Mouse (Mus musculus): ENCODE measurements around the gene A630095N17Rik. TPM values are rescaled to one million over a fixed set of nuclear protein-coding genes. Genes with fewer than 3 reads are reported as not detected.
"Not testable (repeated sequence)": the region's sequence is repeated elsewhere in the genome, so short reads cannot be mapped to it uniquely, and the experiment has no call there.

Gene A630095N17Rik
- polyA plus RNA-seq, 1 experiment from 2014 or later, result not detected

- Histone ChIP-seq H3K4me1 (peaks cover 25% of the 10 kb centered on the region), H3K9ac (replicated peaks) (no peak overlapping the region), H3K27ac (replicated peaks) (0 out of 2 replicates have a peak overlapping the region, but pooled peaks have one; percentile 4), H3K27me3 (0 out of 2 replicates have a peak, but pooled peaks cover 5% of the 10 kb centered on the region), H3K4me2 (replicated peaks) (no peak overlapping the region), H3K4me3 (no peak overlapping the region), H3K9me3 (no peaks in the 10 kb centered on the region), H3K36me3 (no peaks in the 10 kb centered on the region)
- ATAC-seq (replicated peaks), result peak; percentile 67
- 0% methylated on average over 8 of the region's 8 CpGs for WGBS
These were observed 2.7 kb upstream of the A630095N17Rik start for GRCm38 (mm10) chr1:75234606-75235005.

- H3K4me3 ChIP-seq; H3K27ac ChIP-seq (replicated peaks); H3K9me3 ChIP-seq; H3K27me3 ChIP-seq; H3K36me3 ChIP-seq; H3K9ac ChIP-seq (replicated peaks); ATAC-seq (replicated peaks); H3K4me2 ChIP-seq (replicated peaks): not testable (repeated sequence)
- H3K4me1 ChIP-seq, result peaks cover 24% of the 10 kb centered on the region
- 72% methylated on average over 4 of the region's 4 CpGs for WGBS
These were observed 587 bp upstream of the A630095N17Rik start for GRCm38 (mm10) chr1:75232489-75232888.

- WGBS, result 82% methylated on average over 4 of the region's 4 CpGs
- H3K9ac ChIP-seq (replicated peaks), result no peak overlapping the region
- no peak overlapping the region for H3K4me3 ChIP-seq
- peaks cover 17% of the 10 kb centered on the region for H3K4me1 ChIP-seq
- 0 out of 2 replicates have a peak, but pooled peaks cover 5% of the 10 kb centered on the region for H3K27me3 ChIP-seq
- ATAC-seq (replicated peaks), result no peak
- no peak overlapping the region for H3K27ac ChIP-seq (replicated peaks)
- no peaks in the 10 kb centered on the region for H3K9me3 ChIP-seq
- no peak overlapping the region for H3K4me2 ChIP-seq (replicated peaks)
- H3K36me3 ChIP-seq, result no peaks in the 10 kb centered on the region
These were observed 678 bp downstream of the A630095N17Rik start for GRCm38 (mm10) chr1:75231224-75231623.

- ATAC-seq (replicated peaks), result no peak
- Histone ChIP-seq H3K36me3 (no peaks in the 10 kb centered on the region), H3K4me3 (no peak overlapping the region), H3K9ac (replicated peaks) (no peak overlapping the region), H3K4me1 (peaks cover 10% of the 10 kb centered on the region), H3K9me3 (no peaks in the 10 kb centered on the region), H3K27me3 (0 out of 2 replicates have a peak, but pooled peaks cover 5% of the 10 kb centered on the region), H3K4me2 (replicated peaks) (no peak overlapping the region), H3K27ac (replicated peaks) (no peak overlapping the region)
- WGBS, result 79% methylated on average over 7 of the region's 7 CpGs
These were observed 1.4 kb downstream of the A630095N17Rik start for GRCm38 (mm10) chr1:75230335-75230994.

- H3K27me3 ChIP-seq, result 0 out of 2 replicates have a peak, but pooled peaks cover 5% of the 10 kb centered on the region
- 72% methylated on average over 4 of the region's 4 CpGs for WGBS
- ATAC-seq (replicated peaks), result no peak
- no peak overlapping the region for H3K4me2 ChIP-seq (replicated peaks)
- no peaks in the 10 kb centered on the region for H3K36me3 ChIP-seq
- H3K27ac ChIP-seq (replicated peaks), result no peak overlapping the region
- H3K9me3 ChIP-seq, result no peaks in the 10 kb centered on the region
- H3K4me3 ChIP-seq, result no peak overlapping the region
- H3K4me1 ChIP-seq, result 0 out of 2 replicates have a peak, but pooled peaks cover 1% of the 10 kb centered on the region
- H3K9ac ChIP-seq (replicated peaks), result no peak overlapping the region
These were observed 2.7 kb downstream of the A630095N17Rik start for GRCm38 (mm10) chr1:75229158-75229557.

- Histone ChIP-seq H3K4me2 (replicated peaks) (no peak overlapping the region), H3K27me3 (0 out of 2 replicates have a peak, but pooled peaks cover 5% of the 10 kb centered on the region), H3K4me3 (no peak overlapping the region), H3K36me3 (no peaks in the 10 kb centered on the region), H3K9me3 (no peaks in the 10 kb centered on the region), H3K4me1 (no peaks in the 10 kb centered on the region), H3K27ac (replicated peaks) (no peak overlapping the region), H3K9ac (replicated peaks) (no peak overlapping the region)
- no peak for ATAC-seq (replicated peaks)
- 74% methylated on average over 1 of the region's 1 CpGs for WGBS
These were observed 4.2 kb downstream of the A630095N17Rik start for GRCm38 (mm10) chr1:75227653-75228052.

- ATAC-seq (replicated peaks), result no peak
- Histone ChIP-seq H3K27me3 (peaks cover 8% of the 10 kb centered on the region), H3K4me1 (no peaks in the 10 kb centered on the region), H3K4me2 (replicated peaks) (no peak overlapping the region), H3K9ac (replicated peaks) (no peak overlapping the region), H3K27ac (replicated peaks) (no peak overlapping the region), H3K36me3 (no peaks in the 10 kb centered on the region), H3K9me3 (no peaks in the 10 kb centered on the region), H3K4me3 (no peak overlapping the region)
- WGBS, result 73% methylated on average over 2 of the region's 2 CpGs
These were observed 5.8 kb downstream of the A630095N17Rik start for GRCm38 (mm10) chr1:75226138-75226537.

- 50% methylated on average over 3 of the region's 3 CpGs for WGBS
- no peak overlapping the region for H3K9ac ChIP-seq (replicated peaks)
- H3K27ac ChIP-seq (replicated peaks), result no peak overlapping the region
These were observed 6.4 kb downstream of the A630095N17Rik start for GRCm38 (mm10) chr1:75225473-75225872.

GRCm38 (mm10) chr1:75223532-75223931 is 8.4 kb downstream of the A630095N17Rik start:
- no peak for ATAC-seq (replicated peaks)
- Histone ChIP-seq H3K27me3 (peaks cover 30% of the 10 kb centered on the region), H3K4me1 (peaks cover 11% of the 10 kb centered on the region), H3K9me3 (no peaks in the 10 kb centered on the region), H3K36me3 (no peaks in the 10 kb centered on the region), H3K4me3 (no peak overlapping the region), H3K9ac (replicated peaks) (no peak overlapping the region), H3K27ac (replicated peaks) (no peak overlapping the region), H3K4me2 (replicated peaks) (no peak overlapping the region)
- 70% methylated on average over 6 of the region's 6 CpGs for WGBS

More at GRCm38 (mm10) chr1:75225473-75225872, 6.4 kb downstream of the A630095N17Rik start:
- Histone ChIP-seq H3K4me2 (replicated peaks) (no peak overlapping the region), H3K36me3 (no peaks in the 10 kb centered on the region), H3K27me3 (peaks cover 15% of the 10 kb centered on the region), H3K9me3 (no peaks in the 10 kb centered on the region), H3K4me1 (no peaks in the 10 kb centered on the region), H3K4me3 (no peak overlapping the region)
- ATAC-seq (replicated peaks), result no peak

- H3K9me3 ChIP-seq, result no peaks in the 10 kb centered on the region
- H3K27me3 ChIP-seq, result peaks cover 35% of the 10 kb centered on the region
- H3K4me2 ChIP-seq (replicated peaks), result no peak overlapping the region
- WGBS, result 78% methylated on average over 6 of the region's 6 CpGs
- no peak overlapping the region for H3K27ac ChIP-seq (replicated peaks)
- H3K36me3 ChIP-seq, result no peaks in the 10 kb centered on the region
- no peak for ATAC-seq (replicated peaks)
- no peak overlapping the region for H3K4me3 ChIP-seq
- no peak overlapping the region for H3K9ac ChIP-seq (replicated peaks)
- peaks cover 17% of the 10 kb centered on the region for H3K4me1 ChIP-seq
These were observed 9.0 kb downstream of the A630095N17Rik start for GRCm38 (mm10) chr1:75222926-75223325.

GRCm38 (mm10) chr1:75221538-75221937 is 10.4 kb downstream of the A630095N17Rik start:
- no peak overlapping the region for H3K9ac ChIP-seq (replicated peaks)
- no peaks in the 10 kb centered on the region for H3K9me3 ChIP-seq
- no peak overlapping the region for H3K4me2 ChIP-seq (replicated peaks)
- 75% methylated on average over 3 of the region's 3 CpGs for WGBS
- no peak overlapping the region for H3K4me3 ChIP-seq
- no peaks in the 10 kb centered on the region for H3K36me3 ChIP-seq
- no peak for ATAC-seq (replicated peaks)
- peaks cover 20% of the 10 kb centered on the region for H3K4me1 ChIP-seq
- H3K27ac ChIP-seq (replicated peaks), result no peak overlapping the region
- peaks cover 44% of the 10 kb centered on the region for H3K27me3 ChIP-seq

- Histone ChIP-seq H3K9me3 (no peaks in the 10 kb centered on the region), H3K4me1 (peaks cover 20% of the 10 kb centered on the region), H3K9ac (replicated peaks) (peak within 1 kb of the TSS; percentile 45), H3K27me3 (peaks cover 48% of the 10 kb centered on the region), H3K36me3 (peaks cover 9% of the 10 kb centered on the region), H3K4me2 (replicated peaks) (peak within 1 kb of the TSS; percentile 77), H3K27ac (replicated peaks) (peak within 1 kb of the TSS; percentile 62; the same call in 1 of the 2 replicates), H3K4me3 (peak within 1 kb of the TSS; percentile 51)
- WGBS, result under 1% methylated on average over 34 of the region's 34 CpGs
- ATAC-seq (replicated peaks), result peak; percentile 36
These were observed 12.4 kb downstream of the A630095N17Rik start, which contains the start of gene Tuba4a for GRCm38 (mm10) chr1:75219531-75219930. TSS of gene Tuba4a (minus strand) at chr1:75219865.
